Comparison of ENCODE assay signal across 30 mouse cellular contexts in genomic region chr2:132586006-132586405, GRCm38 (mm10). TPM values are rescaled to one million over a fixed set of nuclear protein-coding genes. Genes with fewer than 3 reads are reported as not detected.
DNase-seq lines count a peak whose midpoint lies in the region; ATAC-seq and TF ChIP-seq lines count a peak whose summit lies in the region.
"Had no signal": no experiment of that assay in that cellular context is flagged by ENCODE, and none has a peak within 500 bp of the region (broad histone marks: within the 10 kb centered on the region; RNA-seq: fewer than 3 reads in every experiment).

No protein-coding gene starts in this region.

- H3K4me3 ChIP-seq in heart, adult 2 months, result no peak overlapping the region
- H3K4me3 ChIP-seq in kidney, postnatal 0 days (replicated peaks; ENCODE audit: low read depth, low read length), result no peak overlapping the region
- H3K4me3 ChIP-seq in embryonic facial prominence, embryonic 15.5 days (replicated peaks), result no peak overlapping the region
- H3K4me3 ChIP-seq: forebrain, embryonic 12.5 days; kidney, embryonic 15.5 days; layer of hippocampus, adult 2 months; left cerebral cortex, adult 2 months; midbrain, embryonic 10.5 days; myocyte; neural tube, embryonic 12.5 days had no signal

- no peak for TF ChIP-seq CTCF in heart, adult 2 months (IDR thresholded peaks at IDR 0.05)
- TF ChIP-seq CTCF in kidney, postnatal 0 days (IDR thresholded peaks at IDR 0.05; ENCODE audit: low read depth), result no peak

- 25% methylated on average over 3 of the region's 3 CpGs for WGBS in heart, adult 2 months
- WGBS in kidney, postnatal 0 days, result 52% methylated on average over 3 of the region's 3 CpGs
- 25% methylated on average over 3 of the region's 3 CpGs for WGBS in embryonic facial prominence, embryonic 15.5 days

- intact Hi-C loops in heart, adult 2 months (cut with DNase I), result no loop called here
- intact Hi-C loops in heart, postnatal 36 days (cut with DNase I), result no loop called here
- intact Hi-C loops in left cerebral cortex, postnatal 36 days (cut with DNase I), result no loop called here

- TF ChIP-seq EP300 in heart, adult 2 months (IDR thresholded peaks at IDR 0.05; ENCODE audit: insufficient read depth, low read depth, low read length), result no peak

- H3K79me2 ChIP-seq in heart, adult 2 months (replicated peaks; ENCODE audit: control insufficient read depth, insufficient read depth, low read length), result no peaks in the 10 kb centered on the region

- peak overlapping the region; percentile 21 for H3K27ac ChIP-seq in heart, adult 2 months
- H3K27ac ChIP-seq in kidney, postnatal 0 days, result no peak overlapping the region
- H3K27ac ChIP-seq in embryonic facial prominence, embryonic 15.5 days (replicated peaks), result peak overlapping the region; percentile 59; the same call in 1 of the 2 replicates
- H3K27ac ChIP-seq: forebrain, embryonic 12.5 days; hindbrain, embryonic 14.5 days; kidney, embryonic 15.5 days; layer of hippocampus, adult 2 months; left cerebral cortex, adult 2 months; liver, embryonic 14.5 days; midbrain, embryonic 10.5 days; neural tube, embryonic 12.5 days had no signal

- TF ChIP-seq POLR2A in heart, adult 2 months (IDR thresholded peaks at IDR 0.05; ENCODE audit: insufficient read depth, low read depth, low read length), result no peak

- no peaks in the 10 kb centered on the region for H3K27me3 ChIP-seq in heart, adult 2 months (ENCODE audit: control insufficient read depth, insufficient read depth, low read length)
- no peaks in the 10 kb centered on the region for H3K27me3 ChIP-seq in kidney, postnatal 0 days (ENCODE audit: insufficient read depth, low read length)
- no peaks in the 10 kb centered on the region for H3K27me3 ChIP-seq in embryonic facial prominence, embryonic 15.5 days
- H3K27me3 ChIP-seq: forebrain, embryonic 12.5 days; kidney, embryonic 15.5 days; neural tube, embryonic 12.5 days had no signal

- no peak for DNase-seq in heart, adult 2 months
- no peak for DNase-seq in heart, postnatal 36 days
- DNase-seq in kidney, postnatal 0 days (ENCODE audit: low spot score), result peak; percentile 48
- DNase-seq in kidney, adult 8-10 months, result no peak
- DNase-seq in Muller cell, postnatal 12 days (ENCODE audit: inconsistent ontology term), result peak; percentile 60
- no peak for DNase-seq in left cerebral cortex, postnatal 36 days (ENCODE audit: low spot score in 2 of 2)
- DNase-seq: adrenal gland, adult 8-10 months; B cell, adult 2 months; cerebellum, adult 2 months; cerebellum, postnatal 25 days; gastrocnemius, postnatal 25 days; kidney, adult 11 months; kidney, postnatal 36 days; left cerebral cortex, postnatal 4 days; liver; lung, adult 2 months; lung, postnatal 14 days; right cerebral cortex, adult 18-20 months; spleen, adult 18-20 months; thymus, postnatal 14 days had no signal

- ATAC-seq in kidney, postnatal 0 days (replicated peaks; ENCODE audit: low FRiP score, low read depth), result no peak
- no peak for ATAC-seq in embryonic facial prominence, embryonic 15.5 days (ENCODE audit: insufficient number of reproducible peaks, low FRiP score, low TSS enrichment, low read depth)

- H3K4me2 ChIP-seq in kidney, postnatal 0 days (ENCODE audit: low read length), result no peak overlapping the region
- H3K4me2 ChIP-seq in embryonic facial prominence, embryonic 15.5 days (replicated peaks), result no peak overlapping the region
- H3K4me2 ChIP-seq: forebrain, embryonic 12.5 days; hindbrain, embryonic 14.5 days; kidney, embryonic 15.5 days; neural tube, embryonic 12.5 days had no signal

- no peaks in the 10 kb centered on the region for H3K9me3 ChIP-seq in kidney, postnatal 0 days (replicated peaks; ENCODE audit: low read length)
- no peaks in the 10 kb centered on the region for H3K9me3 ChIP-seq in embryonic facial prominence, embryonic 15.5 days (replicated peaks)
- H3K9me3 ChIP-seq: forebrain, embryonic 12.5 days; kidney, embryonic 15.5 days; midbrain, embryonic 10.5 days; neural tube, embryonic 12.5 days had no signal

- peaks cover 20% of the 10 kb centered on the region for H3K4me1 ChIP-seq in heart, adult 2 months (ENCODE audit: control insufficient read depth, insufficient read depth, low read length)
- H3K4me1 ChIP-seq in kidney, postnatal 0 days (replicated peaks; ENCODE audit: insufficient read depth, low read length), result peaks cover 4% of the 10 kb centered on the region
- H3K4me1 ChIP-seq in embryonic facial prominence, embryonic 15.5 days, result peaks cover 31% of the 10 kb centered on the region
- H3K4me1 ChIP-seq: midbrain, embryonic 10.5 days had no signal

- H3K36me3 ChIP-seq in heart, adult 2 months (ENCODE audit: control insufficient read depth, insufficient read depth, low read length), result no peaks in the 10 kb centered on the region; the same call in 1 of the 2 replicates
- H3K36me3 ChIP-seq in kidney, postnatal 0 days (ENCODE audit: insufficient read depth, low read length), result no peaks in the 10 kb centered on the region
- no peaks in the 10 kb centered on the region for H3K36me3 ChIP-seq in embryonic facial prominence, embryonic 15.5 days
- H3K36me3 ChIP-seq: forebrain, embryonic 12.5 days; kidney, embryonic 15.5 days; midbrain, embryonic 10.5 days; neural tube, embryonic 12.5 days had no signal

- no peak overlapping the region for H3K9ac ChIP-seq in heart, adult 2 months (ENCODE audit: low read depth, low read length)
- no peak overlapping the region for H3K9ac ChIP-seq in kidney, postnatal 0 days (ENCODE audit: low read depth, low read length)
- H3K9ac ChIP-seq in embryonic facial prominence, embryonic 15.5 days, result no peak overlapping the region
- H3K9ac ChIP-seq: forebrain, embryonic 12.5 days; hindbrain, embryonic 14.5 days; kidney, embryonic 15.5 days; liver, embryonic 14.5 days; neural tube, embryonic 12.5 days had no signal

RNA-seq across cellular contexts. Expression of gene Gpcpd1, which starts 1.5 kb away (rescaled TPM):
- total RNA-seq in heart, adult 2 months (2021), result 100 to 1,000 TPM; 135 to 224 TPM
- 37.5 and 76.6 TPM in 2 replicates for polyA plus RNA-seq in heart, adult 2 months (2012; rRNA removed)
- 100 to 1,000 TPM; 251 to 323 TPM for total RNA-seq in heart, postnatal 36 days (2021)
- polyA plus RNA-seq in kidney, postnatal 0 days (2015; fragmentation: Nextera tagmentation; extraction: Ambion mirVana), result 34.3 and 35.3 TPM in 2 replicates
- polyA plus RNA-seq in embryonic facial prominence, embryonic 15.5 days (2015; fragmentation: Nextera tagmentation; extraction: Ambion mirVana), result 47.3 and 48.3 TPM in 2 replicates
- 10 to 100 TPM; 92.9 to 94.2 TPM for total RNA-seq in left cerebral cortex, postnatal 36 days (2021)

Comparison
In these comparisons a context has a peak if more than half of its experiments do, and no peak if none do; other contexts are left out.
1. DNase-seq: peak in kidney, postnatal 0 days (single experiment) and Muller cell, postnatal 12 days (single experiment); none in heart, adult 2 months (0 of 2), heart, postnatal 36 days (0 of 2), kidney, adult 8-10 months (0 of 2) and left cerebral cortex, postnatal 36 days (0 of 2).